Mouse (Mus musculus): Measurements from ENCODE around the gene Adra2b. TPM values are rescaled to one million over a fixed set of nuclear protein-coding genes. Genes with fewer than 3 reads are reported as not detected.
A peak's percentile ranks its signal among the peaks of the same experiment; 100 is the strongest.

The Adra2b gene
- polyA plus RNA-seq, 1 experiment from 2014 or later, result 10.5 TPM

DNA sequence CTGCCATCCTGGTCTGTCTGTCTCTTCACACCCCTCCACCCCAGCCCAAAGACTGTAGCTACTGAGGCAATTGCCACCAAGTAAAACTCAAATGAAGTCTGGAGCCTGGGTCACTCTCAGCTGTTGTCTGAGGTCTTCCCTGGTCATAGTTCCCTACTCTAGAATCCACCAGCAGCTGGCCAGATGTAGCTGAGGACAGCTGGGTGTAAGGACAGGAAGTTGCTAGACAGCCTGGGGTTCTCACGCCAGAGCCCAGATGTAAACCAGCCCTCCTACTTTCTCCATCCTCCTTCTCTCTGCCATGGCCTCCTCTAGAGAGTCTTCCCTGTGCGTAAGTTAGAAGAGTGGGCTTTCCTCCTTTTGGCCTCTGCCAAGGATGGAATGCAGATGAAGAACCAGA is 24.5 kb downstream of the Adra2b start:
- Histone ChIP-seq H3K4me2 (ENCODE audit: low read length) (no peak overlapping the region), H3K4me1 (replicated peaks; ENCODE audit: insufficient read depth, low read length) (no peaks in the 10 kb centered on the region), H3K4me3 (replicated peaks; ENCODE audit: low read depth, low read length) (no peak overlapping the region), H3K36me3 (ENCODE audit: insufficient read depth, low read length) (no peaks in the 10 kb centered on the region), H3K9me3 (replicated peaks; ENCODE audit: low read length) (no peaks in the 10 kb centered on the region), H3K27ac (no peak overlapping the region), H3K9ac (ENCODE audit: low read depth, low read length) (no peak overlapping the region), H3K27me3 (ENCODE audit: insufficient read depth, low read length) (no peaks in the 10 kb centered on the region)
- TF ChIP-seq CTCF (IDR thresholded peaks at IDR 0.05; ENCODE audit: low read depth), result no peak
- ATAC-seq (replicated peaks; ENCODE audit: low FRiP score, low read depth), result no peak
- DNase-seq (ENCODE audit: low spot score), result no peak
- 64% methylated on average over 2 of the region's 2 CpGs for WGBS

DNA sequence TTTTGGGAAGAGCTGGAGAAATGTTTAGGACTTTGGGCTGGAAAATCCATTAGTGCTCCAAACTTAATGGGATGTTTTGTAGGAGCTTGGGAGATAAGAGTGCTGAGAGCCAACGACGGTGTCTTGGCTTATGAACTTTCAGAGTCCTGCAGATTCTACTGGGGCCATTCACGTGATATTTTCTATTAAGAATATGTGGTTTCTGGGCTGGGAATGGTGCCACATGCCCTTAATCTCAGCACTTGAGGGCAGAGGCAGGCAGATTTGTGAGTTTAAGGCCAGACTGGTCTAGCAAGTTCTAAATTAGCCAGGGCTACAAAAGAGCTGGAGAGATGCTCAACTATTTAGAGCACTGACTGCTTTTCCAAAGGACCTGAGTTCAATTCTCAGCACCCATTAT is 27.3 kb downstream of the Adra2b start:
- Histone ChIP-seq H3K9me3 (replicated peaks; ENCODE audit: low read length) (no peaks in the 10 kb centered on the region), H3K4me1 (replicated peaks; ENCODE audit: insufficient read depth, low read length) (no peaks in the 10 kb centered on the region), H3K9ac (ENCODE audit: low read depth, low read length) (no peak overlapping the region), H3K4me3 (replicated peaks; ENCODE audit: low read depth, low read length) (no peak overlapping the region), H3K4me2 (ENCODE audit: low read length) (no peak overlapping the region), H3K27me3 (ENCODE audit: insufficient read depth, low read length) (no peaks in the 10 kb centered on the region), H3K36me3 (ENCODE audit: insufficient read depth, low read length) (no peaks in the 10 kb centered on the region), H3K27ac (no peak overlapping the region)
- no peak for DNase-seq (ENCODE audit: low spot score)
- WGBS, result 65% methylated on average over 3 of the region's 3 CpGs
- no peak for ATAC-seq (replicated peaks; ENCODE audit: low FRiP score, low read depth)
- no peak for TF ChIP-seq CTCF (IDR thresholded peaks at IDR 0.05; ENCODE audit: low read depth)

DNA sequence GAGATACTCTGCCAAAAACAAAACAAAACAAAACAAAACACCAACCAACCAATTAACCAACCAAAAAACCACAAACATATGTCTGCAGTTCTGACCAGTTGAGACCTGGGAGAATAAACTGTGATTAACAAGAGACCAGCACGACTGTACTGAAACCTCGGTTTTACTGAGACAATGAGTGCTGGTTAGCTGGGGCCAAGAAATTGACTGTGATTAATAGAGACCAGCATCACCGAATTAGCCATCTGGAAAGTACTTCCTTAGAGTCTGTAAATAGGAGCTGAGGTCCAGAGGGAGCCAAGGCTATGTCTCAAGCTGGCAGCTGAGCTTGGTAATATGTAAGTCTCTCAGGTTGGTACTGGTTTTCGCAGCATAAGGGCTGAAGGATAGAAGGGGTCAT is 27.8 kb downstream of the Adra2b start:
- no peak for TF ChIP-seq CTCF (IDR thresholded peaks at IDR 0.05; ENCODE audit: low read depth)
- Histone ChIP-seq H3K27ac (no peak overlapping the region), H3K9ac (ENCODE audit: low read depth, low read length) (no peak overlapping the region), H3K36me3 (ENCODE audit: insufficient read depth, low read length) (no peaks in the 10 kb centered on the region), H3K4me1 (replicated peaks; ENCODE audit: insufficient read depth, low read length) (no peaks in the 10 kb centered on the region), H3K27me3 (ENCODE audit: insufficient read depth, low read length) (no peaks in the 10 kb centered on the region), H3K4me3 (replicated peaks; ENCODE audit: low read depth, low read length) (no peak overlapping the region), H3K9me3 (replicated peaks; ENCODE audit: low read length) (no peaks in the 10 kb centered on the region), H3K4me2 (ENCODE audit: low read length) (no peak overlapping the region)
- ATAC-seq (replicated peaks; ENCODE audit: low FRiP score, low read depth) (no peak), DNase-seq (ENCODE audit: low spot score) (no peak)
- 68% methylated on average over 4 of the region's 4 CpGs for WGBS

DNA sequence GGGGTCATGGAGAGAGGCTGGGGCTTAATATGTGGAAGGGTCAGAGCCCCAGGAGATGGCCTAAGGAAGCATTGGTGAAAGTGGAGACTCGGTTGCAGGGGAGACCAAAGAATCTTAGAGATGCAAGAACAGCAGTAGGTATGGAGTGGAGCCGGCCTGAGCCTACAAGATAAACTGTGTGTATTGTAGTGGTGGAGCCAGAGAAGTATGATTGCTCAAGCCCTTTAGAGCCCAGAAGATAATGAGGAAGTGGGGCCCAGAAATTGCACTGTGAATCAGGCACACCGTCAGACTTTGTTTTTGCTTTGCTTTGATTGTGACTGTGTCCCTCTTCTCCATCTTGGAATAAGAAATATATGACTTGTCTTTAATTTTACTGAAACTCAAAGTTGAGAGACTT is 28.3 kb downstream of the Adra2b start:
- no peak overlapping the region for H3K9ac ChIP-seq (ENCODE audit: low read depth, low read length)
- no peaks in the 10 kb centered on the region for H3K9me3 ChIP-seq (replicated peaks; ENCODE audit: low read length)
- H3K4me2 ChIP-seq (ENCODE audit: low read length), result no peak overlapping the region
- no peaks in the 10 kb centered on the region for H3K36me3 ChIP-seq (ENCODE audit: insufficient read depth, low read length)
- ATAC-seq (replicated peaks; ENCODE audit: low FRiP score, low read depth), result no peak
- H3K4me3 ChIP-seq (replicated peaks; ENCODE audit: low read depth, low read length), result no peak overlapping the region
- no peak overlapping the region for H3K27ac ChIP-seq
- DNase-seq (ENCODE audit: low spot score), result no peak
- H3K27me3 ChIP-seq (ENCODE audit: insufficient read depth, low read length), result no peaks in the 10 kb centered on the region
- 70% methylated on average over 3 of the region's 3 CpGs for WGBS
- no peak for TF ChIP-seq CTCF (IDR thresholded peaks at IDR 0.05; ENCODE audit: low read depth)
- H3K4me1 ChIP-seq (replicated peaks; ENCODE audit: insufficient read depth, low read length), result no peaks in the 10 kb centered on the region

DNA sequence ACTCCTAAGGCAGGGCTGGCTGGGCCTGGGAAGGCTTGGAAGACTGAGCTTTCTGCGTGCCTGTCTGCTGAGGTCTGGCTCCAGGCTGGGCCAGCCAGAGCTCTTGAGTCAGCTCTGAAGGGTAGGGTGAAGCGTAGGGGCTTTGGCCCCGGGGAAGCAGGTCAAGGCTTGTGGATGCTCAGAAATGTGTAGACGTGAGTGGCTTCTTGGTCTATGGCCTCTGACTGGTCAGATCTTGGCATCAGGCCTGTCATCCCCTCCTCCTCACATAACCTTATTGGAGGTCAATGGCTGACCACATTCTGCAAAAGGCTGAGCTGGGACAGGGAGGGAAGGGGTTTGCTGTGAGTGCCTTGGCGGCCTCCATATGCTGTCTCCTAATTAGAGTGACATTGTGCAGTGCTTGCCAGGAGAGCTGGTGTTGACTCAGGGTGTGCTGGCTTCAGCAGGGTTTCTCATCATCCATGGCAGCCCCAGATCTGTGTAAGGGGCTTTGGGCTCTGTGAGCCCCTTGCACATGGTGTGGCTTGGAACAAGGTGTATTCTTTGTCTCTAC is 31.7 kb downstream of the Adra2b start:
- no peak for ATAC-seq (replicated peaks; ENCODE audit: low FRiP score, low read depth)
- 62% methylated on average over 5 of the region's 5 CpGs for whole genome bisulfite sequencing

DNA sequence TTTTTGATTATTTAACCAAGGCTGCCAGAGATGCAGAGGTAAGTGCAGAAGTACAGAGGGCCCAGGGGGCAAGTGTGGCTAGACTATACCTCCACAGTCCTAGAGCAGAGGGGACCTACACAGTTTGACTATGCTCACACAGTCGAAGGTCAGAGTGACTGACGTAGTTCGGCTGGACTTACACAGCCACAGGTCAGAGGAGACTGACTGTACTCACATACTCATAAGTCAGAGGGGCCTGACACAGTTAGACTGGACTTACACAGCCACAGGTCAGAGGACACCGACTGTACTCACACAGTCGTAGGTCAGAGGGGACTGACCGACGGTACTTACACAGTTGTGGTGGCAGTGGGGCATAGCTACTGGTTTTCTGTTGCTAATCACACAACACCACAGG is 35.7 kb downstream of the Adra2b start:
- ATAC-seq (replicated peaks; ENCODE audit: low FRiP score, low read depth), result peak; percentile 75
- H3K4me2 ChIP-seq (ENCODE audit: low read length), result no peak overlapping the region
- H3K9ac ChIP-seq (ENCODE audit: low read depth, low read length), result no peak overlapping the region
- H3K4me3 ChIP-seq (replicated peaks; ENCODE audit: low read depth, low read length), result no peak overlapping the region
- 73% methylated on average over 7 of the region's 7 CpGs for WGBS
- DNase-seq (ENCODE audit: low spot score), result no peak
- H3K9me3 ChIP-seq (replicated peaks; ENCODE audit: low read length), result no peaks in the 10 kb centered on the region
- H3K27me3 ChIP-seq (ENCODE audit: insufficient read depth, low read length), result no peaks in the 10 kb centered on the region
- H3K36me3 ChIP-seq (ENCODE audit: insufficient read depth, low read length), result no peaks in the 10 kb centered on the region
- no peaks in the 10 kb centered on the region for H3K4me1 ChIP-seq (replicated peaks; ENCODE audit: insufficient read depth, low read length)
- TF ChIP-seq CTCF (IDR thresholded peaks at IDR 0.05; ENCODE audit: low read depth), result no peak
- no peak overlapping the region for H3K27ac ChIP-seq

More for the DNA sequence above, 31.7 kb downstream of the Adra2b start:
- no peaks in the 10 kb centered on the region for H3K36me3 ChIP-seq (ENCODE audit: insufficient read depth, low read length)
- H3K9me3 ChIP-seq (replicated peaks; ENCODE audit: low read length), result no peaks in the 10 kb centered on the region
- no peak for TF ChIP-seq CTCF (IDR thresholded peaks at IDR 0.05; ENCODE audit: low read depth)
- no peak overlapping the region for H3K4me3 ChIP-seq (replicated peaks; ENCODE audit: low read depth, low read length)
- no peak for DNase-seq (ENCODE audit: low spot score)
- no peaks in the 10 kb centered on the region for H3K27me3 ChIP-seq (ENCODE audit: insufficient read depth, low read length)
- H3K4me2 ChIP-seq (ENCODE audit: low read length), result no peak overlapping the region
- H3K27ac ChIP-seq, result no peak overlapping the region
- H3K9ac ChIP-seq (ENCODE audit: low read depth, low read length), result no peak overlapping the region
- no peaks in the 10 kb centered on the region for H3K4me1 ChIP-seq (replicated peaks; ENCODE audit: insufficient read depth, low read length)

DNA sequence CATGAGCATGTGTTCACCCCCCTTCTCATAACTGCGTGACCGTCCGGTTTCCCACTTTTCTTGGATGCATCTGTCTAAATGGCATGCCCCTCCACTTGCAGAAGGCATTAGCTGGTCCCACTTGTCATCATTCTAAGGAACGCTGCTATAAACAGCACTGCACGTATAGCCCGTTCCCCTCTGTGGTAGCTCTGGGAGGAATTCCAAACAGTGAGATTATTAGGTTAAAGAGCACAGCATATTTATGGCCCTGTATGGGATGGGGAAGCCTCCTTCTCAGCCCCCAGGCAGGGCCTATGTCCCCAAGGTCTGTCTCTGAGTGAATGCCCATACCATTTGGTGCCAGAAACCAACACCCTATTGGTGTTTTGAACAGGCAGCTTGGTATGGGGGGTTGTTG is 48.1 kb downstream of the Adra2b start:
- no peak for TF ChIP-seq CTCF (IDR thresholded peaks at IDR 0.05; ENCODE audit: low read depth)
- Histone ChIP-seq H3K4me2 (ENCODE audit: low read length) (no peak overlapping the region), H3K27me3 (ENCODE audit: insufficient read depth, low read length) (no peaks in the 10 kb centered on the region), H3K4me3 (replicated peaks; ENCODE audit: low read depth, low read length) (no peak overlapping the region), H3K9ac (ENCODE audit: low read depth, low read length) (no peak overlapping the region), H3K27ac (no peak overlapping the region), H3K36me3 (ENCODE audit: insufficient read depth, low read length) (no peaks in the 10 kb centered on the region), H3K9me3 (replicated peaks; ENCODE audit: low read length) (no peaks in the 10 kb centered on the region), H3K4me1 (replicated peaks; ENCODE audit: insufficient read depth, low read length) (no peaks in the 10 kb centered on the region)
- ATAC-seq (replicated peaks; ENCODE audit: low FRiP score, low read depth) (no peak), DNase-seq (ENCODE audit: low spot score) (no peak)
- 79% methylated on average over 6 of the region's 6 CpGs for WGBS

Data from kidney, postnatal 0 days (tissue).